Mouse (Mus musculus): ENCODE data around the gene Rnf135.

GRCm38 (mm10) chr11:80208465-80208859 is 24.8 kb downstream of the Rnf135 start:
- no peak for TF ChIP-seq MAX (IDR thresholded peaks at IDR 0.05; ENCODE audit: low read depth)
- TF ChIP-seq POLR2A (IDR thresholded peaks at IDR 0.05; ENCODE audit: insufficient read length, low read depth) = no peak
